Mouse (Mus musculus) midbrain, postnatal 0 days (tissue): ENCODE data around the gene Il23a. TPM values are rescaled to one million over a fixed set of nuclear protein-coding genes. Genes with fewer than 3 reads are reported as not detected.
"Not testable (repeated sequence)": the region's sequence is repeated elsewhere in the genome, so short reads cannot be mapped to it uniquely, and the experiment has no call there.

Experiments used
- ATAC-seq: fragments of 200-750 bp; cut with Nextera tagmentation; 2 replicates; pipeline ENCODE4 v1.8.0; 2017; ENCODE audit warnings: moderate number of reproducible peaks, mild to moderate bottlenecking, moderate TSS enrichment, moderate library complexity; ENCODE audit not compliant: low FRiP score
- DNase-seq: peaks from one replicate; pipeline ENCODE4 v3.0.0-alpha.2; 2015; ENCODE audit warnings: low spot score
- H3K27ac ChIP-seq: fragments of 300-500 bp; sonication (generic); 2 replicates; pipeline ENCODE4 v1.5.1; 2014; ENCODE audit warnings: low read depth, mild to moderate bottlenecking, low read length, mixed read lengths
- H3K27me3 ChIP-seq: fragments of 300-500 bp; sonication (generic); 2 replicates; pipeline ENCODE4 v1.6.1; 2014; ENCODE audit warnings: low read length, control low read depth, mixed read lengths; ENCODE audit not compliant: insufficient read depth
- H3K36me3 ChIP-seq: fragments of 300-500 bp; sonication (generic); 2 replicates; pipeline ENCODE4 v1.6.1; 2014; ENCODE audit warnings: low read length, control low read depth, mixed read lengths; ENCODE audit not compliant: insufficient read depth
- H3K4me1 ChIP-seq: fragments of 300-500 bp; sonication (generic); 2 replicates; pipeline ENCODE4 v1.6.1; 2014; ENCODE audit warnings: mild to moderate bottlenecking, control low read depth, antibody characterized with exemption, low read length, mixed read lengths; ENCODE audit not compliant: insufficient read depth
- H3K4me2 ChIP-seq: fragments of 300-500 bp; sonication (generic); 2 replicates; pipeline ENCODE4 v1.6.1; 2014; ENCODE audit warnings: low read depth, mild to moderate bottlenecking, low read length, mixed read lengths; ENCODE audit not compliant: poor library complexity, severe bottlenecking
- H3K4me3 ChIP-seq: fragments of 300-500 bp; sonication (generic); 2 replicates; pipeline ENCODE4 v1.5.1; 2014; ENCODE audit warnings: low read depth, mild to moderate bottlenecking, low read length, moderate library complexity
- H3K9ac ChIP-seq: fragments of 300-500 bp; sonication (generic); replicated peaks from 2 replicates; pipeline ENCODE4 v1.6.1; 2014; ENCODE audit warnings: mild to moderate bottlenecking, low read length, moderate library complexity, mixed read lengths; ENCODE audit not compliant: poor library complexity, severe bottlenecking
- H3K9me3 ChIP-seq: fragments of 300-500 bp; sonication (generic); 2 replicates; pipeline ENCODE4 v1.6.1; 2016; ENCODE audit warnings: low read length, control low read depth
- CTCF ChIP-seq: IDR thresholded peaks from 2 replicates; pipeline ENCODE4 v1.5.1; 2016; ENCODE audit warnings: antibody characterized with exemption, mild to moderate bottlenecking
- WGBS: fragments of 180-500 bp; shearing (Covaris S2); extraction: QIAGEN DNeasy Blood & Tissue Kit; methylation state at CpG from one replicate; pipeline ENCODE4 v1.1.7; 2014; 5-methylcytosine and 5-hydroxymethylcytosine counted together
- polyA plus RNA-seq: library from polyadenylated mRNA; unstranded; fragments of >200 nt; fragmentation: Nextera tagmentation; extraction: Ambion mirVana; gene quantifications from 2 replicates; pipeline ENCODE4 v1.2.1, GENCODE M21; 2015
- total RNA-seq: library from RNA; depleted of rRNA; stranded (reverse); fragments of >200 nt; gene quantifications from 2 replicates; pipeline ENCODE4 v1.2.3, GENCODE M21; 2014

Gene Il23a
- total and polyA plus RNA-seq, 2 experiments from 2014 or later, result not detected

DNA sequence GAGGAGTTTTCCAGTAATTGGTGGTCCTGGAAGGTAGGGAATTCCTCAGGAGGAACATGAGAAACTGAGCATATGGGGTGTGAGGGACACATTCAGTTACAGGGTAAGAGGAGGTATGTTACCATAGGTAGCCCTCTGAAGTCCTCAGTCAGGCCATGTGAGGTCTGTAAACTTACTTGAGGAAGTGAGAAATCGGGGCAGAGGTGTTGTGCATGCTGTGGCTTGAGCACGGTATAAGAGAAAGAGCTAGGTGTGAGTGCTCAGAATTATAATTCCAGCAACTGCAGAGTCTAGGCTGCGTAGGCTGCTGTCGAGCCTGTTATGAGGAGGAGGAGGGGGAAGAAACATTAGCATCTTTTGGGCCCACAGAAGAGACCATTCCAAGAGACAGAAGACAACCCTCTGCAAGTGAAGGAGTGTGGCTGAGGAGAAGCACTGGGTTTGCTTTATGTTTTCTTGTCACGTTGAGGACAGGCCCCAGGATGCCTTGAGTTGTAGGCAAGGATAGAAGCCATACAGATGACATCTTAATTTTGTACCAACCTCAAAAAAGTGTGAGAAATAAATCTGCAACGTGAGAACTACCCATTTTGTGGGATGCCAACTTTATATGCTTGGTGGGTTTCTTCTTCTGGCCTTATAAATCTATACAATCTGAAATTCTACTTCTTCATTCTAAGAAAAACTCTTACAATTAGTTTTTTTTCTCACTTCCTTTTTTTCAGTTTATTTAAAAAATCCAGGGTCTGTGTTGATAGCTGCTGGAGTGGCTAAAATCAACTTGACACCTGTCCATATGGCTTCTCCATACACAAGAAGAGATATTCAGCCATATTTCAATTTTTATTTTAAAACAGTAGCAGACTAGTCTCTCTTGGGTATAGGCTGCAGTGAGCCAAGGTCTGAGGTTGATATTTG lies 34.9 kb downstream of the Il23a start:
- no peak for TF ChIP-seq CTCF
- ATAC-seq, result no peak
- 80% methylated on average over 6 of the region's 6 CpGs for WGBS

GRCm38 (mm10) chr10:128262300-128262699 lies 36.3 kb downstream of the Il23a start:
- Histone ChIP-seq H3K9me3 (no peaks in the 10 kb centered on the region), H3K4me1 (no peaks in the 10 kb centered on the region), H3K27me3 (no peaks in the 10 kb centered on the region), H3K36me3 (no peaks in the 10 kb centered on the region), H3K27ac (no peak overlapping the region), H3K4me2 (no peak overlapping the region), H3K9ac (no peak overlapping the region), H3K4me3 (no peak overlapping the region)
- no peak for TF ChIP-seq CTCF
- no peak for DNase-seq
- no peak for ATAC-seq
- WGBS, result 85% methylated on average over 22 of the region's 22 CpGs

More for the DNA sequence above, 34.9 kb downstream of the Il23a start:
- Histone ChIP-seq H3K36me3 (no peaks in the 10 kb centered on the region), H3K4me3 (no peak overlapping the region), H3K4me2 (no peak overlapping the region), H3K4me1 (no peaks in the 10 kb centered on the region), H3K9me3 (no peaks in the 10 kb centered on the region), H3K27ac (no peak overlapping the region), H3K9ac (no peak overlapping the region), H3K27me3 (no peaks in the 10 kb centered on the region)
- DNase-seq, result no peak

GRCm38 (mm10) chr10:128260376-128260775 lies 38.2 kb downstream of the Il23a start:
- not testable (repeated sequence) for ATAC-seq, H3K4me3 ChIP-seq, H3K4me1 ChIP-seq, H3K27ac ChIP-seq, H3K36me3 ChIP-seq, H3K9ac ChIP-seq, H3K4me2 ChIP-seq, H3K27me3 ChIP-seq, DNase-seq, H3K9me3 ChIP-seq
- WGBS, result 88% methylated on average over 7 of the region's 7 CpGs

DNA sequence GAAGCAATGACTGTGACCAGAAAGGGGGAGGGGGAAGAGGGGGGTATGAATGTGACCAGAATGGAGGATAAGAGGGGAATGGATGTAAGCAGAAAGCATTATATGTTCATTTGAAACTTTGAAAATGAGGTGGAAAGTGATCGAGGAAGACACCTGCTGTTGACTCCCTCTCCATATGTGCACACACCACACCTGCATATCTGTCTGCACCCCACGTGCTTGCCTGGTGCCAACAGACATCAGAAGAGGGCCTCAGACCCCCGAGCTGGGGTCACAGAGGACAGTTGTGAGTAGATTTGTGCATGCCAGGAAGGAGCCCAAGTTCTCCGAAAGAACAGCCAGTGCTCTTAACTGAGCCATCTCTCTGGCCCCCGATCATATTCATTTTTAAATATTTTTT lies 38.6 kb downstream of the Il23a start:
- H3K36me3 ChIP-seq, result no peaks in the 10 kb centered on the region
- H3K4me1 ChIP-seq, result no peaks in the 10 kb centered on the region
- no peak overlapping the region for H3K4me2 ChIP-seq
- H3K4me3 ChIP-seq, result no peak overlapping the region
- TF ChIP-seq CTCF, result no peak
- H3K27ac ChIP-seq, result no peak overlapping the region
- ATAC-seq (no peak), DNase-seq (no peak)
- no peak overlapping the region for H3K9ac ChIP-seq
- H3K9me3 ChIP-seq, result no peaks in the 10 kb centered on the region
- WGBS, result 91% methylated on average over 5 of the region's 5 CpGs
- no peaks in the 10 kb centered on the region for H3K27me3 ChIP-seq

- no peak for TF ChIP-seq CTCF
- Histone ChIP-seq H3K9ac (no peak overlapping the region), H3K36me3 (no peaks in the 10 kb centered on the region), H3K27ac (no peak overlapping the region), H3K4me1 (no peaks in the 10 kb centered on the region), H3K4me2 (no peak overlapping the region), H3K4me3 (no peak overlapping the region), H3K27me3 (no peaks in the 10 kb centered on the region), H3K9me3 (no peaks in the 10 kb centered on the region)
- WGBS, result 79% methylated on average over 4 of the region's 4 CpGs
- ATAC-seq (no peak), DNase-seq (no peak)
Observed at GRCm38 (mm10) chr10:128258953-128259352, 39.6 kb downstream of the Il23a start.

DNA sequence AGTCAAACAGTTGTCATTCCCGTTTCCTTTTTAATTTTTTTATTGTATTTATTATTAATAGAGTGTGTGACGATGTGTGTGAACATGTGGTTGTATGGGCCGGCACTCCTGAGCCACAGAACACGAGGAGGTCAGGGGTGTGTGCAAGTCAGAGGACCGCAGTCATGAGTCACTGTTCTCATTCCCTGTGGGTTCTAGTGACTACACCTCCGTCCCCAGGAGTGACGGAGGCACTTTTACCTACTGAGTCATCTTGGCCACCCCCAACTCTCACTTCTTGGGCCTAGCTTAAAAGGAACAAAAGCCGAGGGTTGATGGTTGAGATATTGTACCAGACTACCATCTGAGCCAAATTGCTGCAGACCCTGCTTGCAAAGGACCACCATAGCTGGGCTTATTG lies 42.2 kb downstream of the Il23a start:
- WGBS, result 92% methylated on average over 8 of the region's 8 CpGs
- ATAC-seq (no peak), DNase-seq (no peak)
- Histone ChIP-seq H3K9ac (no peak overlapping the region), H3K4me3 (no peak overlapping the region), H3K36me3 (peaks cover 11% of the 10 kb centered on the region), H3K27me3 (no peaks in the 10 kb centered on the region), H3K27ac (no peak overlapping the region), H3K4me2 (no peak overlapping the region), H3K9me3 (no peaks in the 10 kb centered on the region), H3K4me1 (no peaks in the 10 kb centered on the region)
- no peak for TF ChIP-seq CTCF
